Mouse (Mus musculus) limb, embryonic 11.5 days (tissue): ENCODE measurements around the gene Dhrs9. TPM values are rescaled to one million over a fixed set of nuclear protein-coding genes. Genes with fewer than 3 reads are reported as not detected.

Source experiments
- ATAC-seq: fragments of 200-750 bp; cut with Nextera tagmentation; 2 replicates; pipeline ENCODE4 v1.8.0; 2017; ENCODE audit warnings: low read depth; ENCODE audit not compliant: insufficient number of reproducible peaks, low FRiP score, low TSS enrichment
- DNase-seq: peaks from one replicate; pipeline ENCODE4 v3.0.0-alpha.2; 2015; ENCODE audit warnings: low spot score
- H3K27ac ChIP-seq: fragments of 300-500 bp; sonication (generic); replicated peaks from 2 replicates; pipeline ENCODE4 v1.5.1; 2014; ENCODE audit warnings: low read depth, mild to moderate bottlenecking, low read length
- H3K27me3 ChIP-seq: fragments of 300-500 bp; sonication (generic); 2 replicates; pipeline ENCODE4 v1.6.1; 2014; ENCODE audit warnings: mild to moderate bottlenecking, low read length, mixed read lengths; ENCODE audit not compliant: control insufficient read depth, insufficient read depth
- H3K36me3 ChIP-seq: fragments of 300-500 bp; sonication (generic); 2 replicates; pipeline ENCODE4 v1.6.1; 2014; ENCODE audit warnings: mild to moderate bottlenecking, low read length, moderate library complexity, mixed read lengths; ENCODE audit not compliant: control insufficient read depth, insufficient read depth
- H3K4me1 ChIP-seq: fragments of 300-500 bp; sonication (generic); 2 replicates; pipeline ENCODE4 v1.6.1; 2014; ENCODE audit warnings: low read length, mixed read lengths; ENCODE audit not compliant: control insufficient read depth, insufficient read depth
- H3K4me2 ChIP-seq: fragments of 300-500 bp; sonication (generic); 2 replicates; pipeline ENCODE4 v1.6.1; 2014; ENCODE audit warnings: low read depth, mild to moderate bottlenecking, moderate library complexity; ENCODE audit not compliant: severe bottlenecking
- H3K4me3 ChIP-seq: fragments of 300-500 bp; sonication (generic); 2 replicates; pipeline ENCODE4 v1.5.1; 2014; ENCODE audit warnings: low read depth, low read length
- H3K9ac ChIP-seq: fragments of 300-500 bp; sonication (generic); 2 replicates; pipeline ENCODE4 v1.6.1; 2014; ENCODE audit warnings: mild to moderate bottlenecking, low read length
- H3K9me3 ChIP-seq: fragments of 300-500 bp; sonication (generic); 2 replicates; pipeline ENCODE4 v1.6.1; 2016; ENCODE audit warnings: low read length; ENCODE audit not compliant: control insufficient read depth
- WGBS: fragments of 180-500 bp; shearing (Covaris S2); extraction: QIAGEN DNeasy Blood & Tissue Kit; methylation state at CpG from one replicate; pipeline ENCODE4 v1.1.7; 2014; 5-methylcytosine and 5-hydroxymethylcytosine counted together
- polyA plus RNA-seq: library from polyadenylated mRNA; unstranded; fragments of >200 nt; fragmentation: Nextera tagmentation; extraction: Ambion mirVana; gene quantifications from 2 replicates; pipeline ENCODE4 v1.2.1, GENCODE M21; 2014

Gene Dhrs9
- polyA plus RNA-seq, 1 experiment from 2014 or later = not detected

- 50% methylated on average over 8 of the region's 8 CpGs for WGBS
- ATAC-seq (no peak), DNase-seq (no peak)
- no peak overlapping the region for H3K27ac ChIP-seq
- H3K4me3 ChIP-seq = no peak overlapping the region
- no peak overlapping the region for H3K4me2 ChIP-seq
- H3K36me3 ChIP-seq = no peaks in the 10 kb centered on the region
- no peaks in the 10 kb centered on the region for H3K4me1 ChIP-seq
- H3K9me3 ChIP-seq = no peaks in the 10 kb centered on the region
- no peaks in the 10 kb centered on the region for H3K27me3 ChIP-seq
- H3K9ac ChIP-seq = no peak overlapping the region
Measured at GRCm38 (mm10) chr2:69381740-69382139, 1.5 kb downstream of the Dhrs9 start.

GRCm38 (mm10) chr2:69382838-69383237, 2.6 kb downstream of the Dhrs9 start:
- Histone ChIP-seq H3K4me1 (no peaks in the 10 kb centered on the region), H3K27ac (no peak overlapping the region), H3K4me2 (no peak overlapping the region), H3K9ac (no peak overlapping the region), H3K4me3 (no peak overlapping the region), H3K27me3 (no peaks in the 10 kb centered on the region), H3K36me3 (no peaks in the 10 kb centered on the region), H3K9me3 (no peaks in the 10 kb centered on the region)
- ATAC-seq = no peak
- DNase-seq = no peak
- 90% methylated on average over 5 of the region's 5 CpGs for WGBS

GRCm38 (mm10) chr2:69386118-69386871, 6.0 kb downstream of the Dhrs9 start:
- Histone ChIP-seq H3K27ac (no peak overlapping the region), H3K27me3 (no peaks in the 10 kb centered on the region), H3K9me3 (no peaks in the 10 kb centered on the region), H3K4me3 (no peak overlapping the region), H3K4me2 (no peak overlapping the region), H3K4me1 (no peaks in the 10 kb centered on the region), H3K36me3 (no peaks in the 10 kb centered on the region), H3K9ac (no peak overlapping the region)
- 81% methylated on average over 3 of the region's 3 CpGs for WGBS
- ATAC-seq (no peak), DNase-seq (no peak)

GRCm38 (mm10) chr2:69393947-69394346, 13.7 kb downstream of the Dhrs9 start:
- no peak overlapping the region for H3K4me2 ChIP-seq
- 89% methylated on average over 2 of the region's 2 CpGs for WGBS

GRCm38 (mm10) chr2:69395597-69396248, 15.5 kb downstream of the Dhrs9 start:
- H3K27ac ChIP-seq = no peak overlapping the region
- no peak overlapping the region for H3K9ac ChIP-seq
- no peak overlapping the region for H3K4me2 ChIP-seq
- DNase-seq (no peak), ATAC-seq (no peak)
- no peak overlapping the region for H3K4me3 ChIP-seq
- 46% methylated on average over 9 of the region's 9 CpGs for WGBS
- H3K9me3 ChIP-seq = no peaks in the 10 kb centered on the region
- H3K4me1 ChIP-seq = no peaks in the 10 kb centered on the region
- H3K36me3 ChIP-seq = no peaks in the 10 kb centered on the region
- H3K27me3 ChIP-seq = no peaks in the 10 kb centered on the region

More at GRCm38 (mm10) chr2:69393947-69394346, 13.7 kb downstream of the Dhrs9 start:
- no peaks in the 10 kb centered on the region for H3K36me3 ChIP-seq
- no peaks in the 10 kb centered on the region for H3K9me3 ChIP-seq
- no peaks in the 10 kb centered on the region for H3K27me3 ChIP-seq
- no peak for ATAC-seq
- DNase-seq = no peak
- no peak overlapping the region for H3K4me3 ChIP-seq
- H3K27ac ChIP-seq = no peak overlapping the region
- H3K9ac ChIP-seq = no peak overlapping the region
- H3K4me1 ChIP-seq = no peaks in the 10 kb centered on the region

GRCm38 (mm10) chr2:69396760-69397435, 16.7 kb downstream of the Dhrs9 start:
- WGBS = 83% methylated on average over 12 of the region's 12 CpGs
- no peaks in the 10 kb centered on the region for H3K4me1 ChIP-seq
- H3K4me2 ChIP-seq = no peak overlapping the region
- ATAC-seq = no peak
- H3K27me3 ChIP-seq = no peaks in the 10 kb centered on the region
- no peaks in the 10 kb centered on the region for H3K36me3 ChIP-seq
- no peak overlapping the region for H3K9ac ChIP-seq
- no peak overlapping the region for H3K4me3 ChIP-seq
- DNase-seq = no peak
- H3K9me3 ChIP-seq = no peaks in the 10 kb centered on the region
- no peak overlapping the region for H3K27ac ChIP-seq

- ATAC-seq (no peak), DNase-seq (no peak)
- Histone ChIP-seq H3K36me3 (no peaks in the 10 kb centered on the region), H3K4me3 (no peak overlapping the region), H3K27ac (no peak overlapping the region), H3K27me3 (no peaks in the 10 kb centered on the region), H3K4me1 (no peaks in the 10 kb centered on the region), H3K4me2 (no peak overlapping the region), H3K9ac (no peak overlapping the region), H3K9me3 (no peaks in the 10 kb centered on the region)
- 87% methylated on average over 7 of the region's 7 CpGs for WGBS
Measured at GRCm38 (mm10) chr2:69400866-69401604, 20.8 kb downstream of the Dhrs9 start.

- WGBS = 89% methylated on average over 6 of the region's 6 CpGs
Measured at GRCm38 (mm10) chr2:69401891-69402290, 21.6 kb downstream of the Dhrs9 start.

More at GRCm38 (mm10) chr2:69401891-69402290, 21.6 kb downstream of the Dhrs9 start:
- Histone ChIP-seq H3K9me3 (no peaks in the 10 kb centered on the region), H3K4me3 (no peak overlapping the region), H3K27ac (no peak overlapping the region), H3K36me3 (no peaks in the 10 kb centered on the region), H3K27me3 (no peaks in the 10 kb centered on the region), H3K4me1 (no peaks in the 10 kb centered on the region), H3K4me2 (no peak overlapping the region), H3K9ac (no peak overlapping the region)
- no peak for DNase-seq
- no peak for ATAC-seq
